33 mouse cellular contexts compared by ENCODE assay signal in genomic region chr2:155057361-155057760, GRCm38 (mm10). TPM values are rescaled to one million over a fixed set of nuclear protein-coding genes. Genes with fewer than 3 reads are reported as not detected.
"Had no signal": no experiment of that assay in that cellular context is flagged by ENCODE, and none has a peak within 500 bp of the region (broad histone marks: within the 10 kb centered on the region; RNA-seq: fewer than 3 reads in every experiment).

No protein-coding gene starts in this region.

- H3K4me3 ChIP-seq: embryonic facial prominence, embryonic 10.5 days; embryonic facial prominence, embryonic 12.5 days; embryonic facial prominence, embryonic 13.5 days; embryonic facial prominence, embryonic 15.5 days; erythroblast, embryonic 14.5 days; forebrain, embryonic 10.5 days; forebrain, embryonic 12.5 days; forebrain, embryonic 13.5 days; forebrain, embryonic 15.5 days; gastrocnemius, adult 2 months had no signal

- H3K9me3 ChIP-seq: embryonic facial prominence, embryonic 10.5 days; embryonic facial prominence, embryonic 12.5 days; embryonic facial prominence, embryonic 13.5 days; embryonic facial prominence, embryonic 15.5 days; forebrain, embryonic 10.5 days; forebrain, embryonic 12.5 days; forebrain, embryonic 13.5 days; forebrain, embryonic 15.5 days had no signal

- H3K27me3 ChIP-seq: embryonic facial prominence, embryonic 12.5 days; embryonic facial prominence, embryonic 13.5 days; embryonic facial prominence, embryonic 15.5 days; forebrain, embryonic 12.5 days; forebrain, embryonic 13.5 days; forebrain, embryonic 15.5 days had no signal

- H3K4me1 ChIP-seq: embryonic facial prominence, embryonic 12.5 days; embryonic facial prominence, embryonic 13.5 days; embryonic facial prominence, embryonic 15.5 days; forebrain, embryonic 10.5 days; forebrain, embryonic 12.5 days; forebrain, embryonic 13.5 days; forebrain, embryonic 15.5 days had no signal

- H3K27ac ChIP-seq: embryonic facial prominence, embryonic 10.5 days; embryonic facial prominence, embryonic 12.5 days; embryonic facial prominence, embryonic 13.5 days; embryonic facial prominence, embryonic 15.5 days; forebrain, embryonic 10.5 days; forebrain, embryonic 12.5 days; forebrain, embryonic 13.5 days; forebrain, embryonic 15.5 days; gastrocnemius, adult 2 months had no signal

- H3K9ac ChIP-seq: embryonic facial prominence, embryonic 12.5 days; embryonic facial prominence, embryonic 13.5 days; embryonic facial prominence, embryonic 15.5 days; forebrain, embryonic 12.5 days; forebrain, embryonic 13.5 days; forebrain, embryonic 15.5 days; forebrain, postnatal 0 days had no signal

- DNase-seq: cerebellum, adult 18-20 months; cerebellum, adult 2 months; cerebellum, adult 8-10 months; cerebellum, adult 9-10 months; cerebellum, adult 9-11 months; cerebellum, postnatal 10 days; cerebellum, postnatal 14 days; cerebellum, postnatal 25 days; cerebellum, postnatal 36 days; embryo, embryonic 11 days; forebrain, postnatal 0 days; gastrocnemius, adult 2 months; gastrocnemius, postnatal 10 days; gastrocnemius, postnatal 14 days; gastrocnemius, postnatal 25 days; gastrocnemius, postnatal 36 days; heart, adult 11 months had no signal

- ATAC-seq: forebrain, embryonic 13.5 days; forebrain, embryonic 14.5 days; forebrain, embryonic 15.5 days; forebrain, embryonic 16.5 days; forebrain, postnatal 0 days had no signal

- H3K4me2 ChIP-seq: embryonic facial prominence, embryonic 12.5 days; embryonic facial prominence, embryonic 13.5 days; embryonic facial prominence, embryonic 15.5 days; forebrain, embryonic 12.5 days; forebrain, embryonic 13.5 days; forebrain, embryonic 15.5 days had no signal

RNA-seq across cellular contexts. Expression of gene Gm14226, which starts 39.3 kb away (rescaled TPM):
- total RNA-seq: common myeloid progenitor, adult 5-6 weeks; forebrain, postnatal 0 days; gastrocnemius, adult 18-20 months; gastrocnemius, adult 2 months; gastrocnemius, adult 8-10 months; gastrocnemius, postnatal 10 days; gastrocnemius, postnatal 14 days; gastrocnemius, postnatal 25 days; gastrocnemius, postnatal 36 days; gastrocnemius, postnatal 4 days; granulocyte monocyte progenitor cell, adult 5-6 weeks had no signal
- polyA plus RNA-seq: cerebellum, adult 2 months; erythroblast, embryonic 14.5 days; forebrain, embryonic 14.5 days had no signal
